Mouse (Mus musculus) urinary bladder, postnatal 0 days (tissue): ENCODE data around the gene Zmpste24. TPM values are rescaled to one million over a fixed set of nuclear protein-coding genes. Genes with fewer than 3 reads are reported as not detected.

Experiments used
- polyA plus RNA-seq: library from polyadenylated mRNA; unstranded; fragments of >200 nt; fragmentation: Nextera tagmentation; extraction: Ambion mirVana; gene quantifications from 2 replicates; pipeline ENCODE4 v1.2.1, GENCODE M21; 2015

Zmpste24 gene
- 22.3 and 27.3 TPM in 2 replicates for polyA plus RNA-seq

DNA sequence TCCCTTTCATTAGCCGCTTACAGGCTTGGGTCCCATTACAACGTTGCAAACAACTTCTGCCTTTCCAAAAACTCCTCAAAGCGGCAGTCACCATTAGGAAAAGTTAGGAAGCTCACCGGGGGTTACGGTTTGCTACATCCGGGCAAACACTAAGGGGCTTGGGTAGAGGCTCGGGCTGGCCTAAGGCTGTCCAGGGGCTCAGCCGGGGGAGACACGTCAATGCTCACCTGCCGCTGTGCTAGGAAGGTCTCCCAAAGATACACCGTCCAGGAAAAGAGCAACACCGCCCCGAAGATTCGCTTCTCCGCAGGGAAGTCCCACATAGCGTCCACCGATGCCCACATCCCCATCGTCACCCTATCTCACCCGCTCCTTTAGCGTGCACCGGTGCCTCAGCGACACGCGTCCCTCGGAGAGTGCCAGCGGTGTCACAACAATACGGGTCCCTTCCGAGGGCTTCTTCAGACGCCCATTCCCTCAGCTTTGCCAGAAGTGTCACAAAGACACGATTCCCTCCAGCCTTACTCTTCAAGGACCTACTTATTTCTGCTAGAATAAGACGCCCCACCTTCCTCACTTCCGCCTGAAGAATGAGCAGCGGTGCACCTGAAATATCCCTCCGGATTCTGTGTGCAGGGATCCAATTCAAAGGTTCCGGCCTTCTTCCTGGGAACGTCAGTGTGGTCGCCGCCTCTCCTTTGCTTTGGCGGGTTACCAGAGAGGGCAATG lies at the start of gene Zmpste24:
Zmpste24 (minus strand) TSS at position 592 of the 729 bp plus-strand sequence.

DNA sequence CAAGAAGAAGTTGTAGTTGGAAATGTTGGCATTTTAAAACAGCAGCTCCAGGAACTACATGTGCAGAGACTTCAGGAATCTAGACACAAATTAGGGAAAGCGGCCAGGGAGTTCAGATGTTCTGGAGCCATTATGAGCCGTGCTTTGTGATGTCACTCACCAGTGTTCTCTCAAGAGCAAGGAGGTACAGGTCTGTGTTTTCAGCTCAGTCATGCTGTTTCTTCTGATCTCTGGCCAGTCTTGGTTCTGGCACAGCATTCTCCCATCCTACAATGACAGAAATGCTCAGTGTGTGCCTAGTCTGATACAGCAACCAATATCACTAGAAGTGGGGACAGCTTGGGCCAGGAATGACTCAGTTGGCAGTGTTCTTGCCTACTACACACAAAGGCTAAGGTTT lies 11.1 kb upstream of the Zmpste24 start, which contains the start of gene Tmco2:
Tmco2 (minus strand) TSS at position 101 of the 400 bp plus-strand sequence.

DNA sequence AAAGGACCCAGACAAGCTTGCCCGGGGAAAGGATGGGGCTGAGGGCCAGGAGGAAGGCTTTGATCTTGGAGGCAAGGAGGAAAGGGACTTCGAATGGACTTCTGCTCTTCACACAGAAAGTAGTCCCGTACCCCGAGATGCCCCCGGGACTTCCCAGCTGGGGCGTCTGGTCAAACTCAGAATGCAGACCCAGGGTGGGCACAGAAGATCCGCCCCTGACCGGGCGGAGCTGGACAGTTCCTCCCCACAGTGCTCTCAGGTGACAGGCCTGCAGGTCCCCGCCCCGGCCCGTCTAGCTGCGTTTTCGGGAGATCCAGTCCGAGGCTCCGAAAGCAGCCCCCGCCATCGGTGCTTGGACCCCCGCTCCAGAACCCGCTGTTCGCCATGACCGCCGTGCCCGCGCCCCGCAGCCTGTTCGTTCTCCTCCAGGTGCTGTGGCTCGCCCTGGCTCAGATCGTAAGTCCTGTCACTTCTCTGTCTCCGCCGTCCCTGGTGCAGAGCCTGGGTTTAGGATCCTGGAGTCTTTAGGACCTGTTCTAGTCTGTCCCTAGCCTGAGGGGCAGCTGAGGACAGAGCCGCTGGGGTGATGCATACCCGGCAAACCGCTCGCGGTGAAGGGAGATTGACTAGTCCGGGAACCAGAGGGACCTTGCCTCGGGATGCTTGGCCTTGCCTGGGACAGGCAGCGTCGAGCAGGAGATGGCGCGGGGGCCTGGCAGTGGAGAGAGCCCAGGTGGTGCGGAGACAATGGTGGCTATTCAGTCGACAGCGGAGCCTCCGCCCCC lies 58.5 kb downstream of the Zmpste24 start, which contains the start of gene Col9a2:
Col9a2 (plus strand) TSS at position 55 of the 785 bp plus-strand sequence.

DNA sequence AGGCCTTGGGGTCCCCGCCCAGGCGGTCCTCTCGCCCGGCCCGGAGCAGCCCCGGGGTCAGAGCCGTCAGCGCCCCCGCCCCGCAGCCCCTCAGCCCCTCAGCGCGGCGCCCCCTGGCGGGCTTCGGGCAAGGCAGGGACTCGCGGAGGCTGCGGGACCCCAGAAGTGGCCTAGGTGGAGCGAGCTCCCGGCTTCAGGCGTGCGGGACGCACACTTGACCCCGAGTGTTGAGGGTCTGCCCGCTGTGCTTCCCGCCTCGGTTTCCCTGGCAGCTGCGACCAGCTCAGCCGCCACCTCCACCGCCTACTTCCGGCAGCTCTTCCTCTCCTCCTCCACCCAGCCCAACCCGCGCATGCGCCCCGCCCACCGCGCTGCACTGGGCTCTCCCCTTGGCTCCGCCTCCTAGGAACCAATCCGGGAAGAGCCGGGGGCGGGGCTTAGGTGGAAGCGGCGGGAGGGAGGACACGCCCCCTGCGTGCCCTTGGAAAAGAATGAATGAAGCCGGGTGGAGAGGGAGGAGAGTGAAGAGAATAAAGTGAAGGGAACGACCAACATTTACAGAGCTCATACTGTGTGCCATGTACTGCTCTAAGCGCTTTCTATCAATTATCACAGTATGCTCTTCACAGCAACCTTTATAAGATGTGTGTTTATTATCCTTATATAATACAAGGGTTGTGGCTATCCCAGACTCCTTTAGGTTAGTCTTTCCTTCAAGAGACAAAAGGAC lies 80.9 kb downstream of the Zmpste24 start, which contains the start of gene Smap2:
Smap2 (minus strand) TSS at position 320 of the 730 bp plus-strand sequence.

Other genes starting within 250 kb of the Zmpste24 start
- 0.68 and 0.82 TPM in 2 replicates for gene Rims3, start 243.4 kb downstream of the Zmpste24 start, polyA plus RNA-seq
- 9.5 and 9.6 TPM in 2 replicates for gene Exo5, start 173.2 kb downstream of the Zmpste24 start, polyA plus RNA-seq
- 2.0 and 2.6 TPM in 2 replicates for gene Zfp69, start 146.5 kb downstream of the Zmpste24 start, polyA plus RNA-seq
- 8.2 and 8.7 TPM in 2 replicates for gene Smap2, start 81.0 kb downstream of the Zmpste24 start, polyA plus RNA-seq
- 3.5 and 4.6 TPM in 2 replicates for gene Col9a2, start 58.9 kb downstream of the Zmpste24 start, polyA plus RNA-seq
- not detected in 2 replicates for gene Tmco2, start 11.0 kb upstream of the Zmpste24 start, polyA plus RNA-seq
- 11.4 and 12.8 TPM in 2 replicates for gene Rlf, start 116.8 kb upstream of the Zmpste24 start, polyA plus RNA-seq
- not detected in 2 replicates for gene Gm12888, start 226.7 kb upstream of the Zmpste24 start, polyA plus RNA-seq